Mouse (Mus musculus): ENCODE measurements around the gene Zfp184. TPM values are rescaled to one million over a fixed set of nuclear protein-coding genes. Genes with fewer than 3 reads are reported as not detected.

The Zfp184 gene
- total RNA-seq, 1 experiment from 2014 or later: 13.1 TPM

DNA sequence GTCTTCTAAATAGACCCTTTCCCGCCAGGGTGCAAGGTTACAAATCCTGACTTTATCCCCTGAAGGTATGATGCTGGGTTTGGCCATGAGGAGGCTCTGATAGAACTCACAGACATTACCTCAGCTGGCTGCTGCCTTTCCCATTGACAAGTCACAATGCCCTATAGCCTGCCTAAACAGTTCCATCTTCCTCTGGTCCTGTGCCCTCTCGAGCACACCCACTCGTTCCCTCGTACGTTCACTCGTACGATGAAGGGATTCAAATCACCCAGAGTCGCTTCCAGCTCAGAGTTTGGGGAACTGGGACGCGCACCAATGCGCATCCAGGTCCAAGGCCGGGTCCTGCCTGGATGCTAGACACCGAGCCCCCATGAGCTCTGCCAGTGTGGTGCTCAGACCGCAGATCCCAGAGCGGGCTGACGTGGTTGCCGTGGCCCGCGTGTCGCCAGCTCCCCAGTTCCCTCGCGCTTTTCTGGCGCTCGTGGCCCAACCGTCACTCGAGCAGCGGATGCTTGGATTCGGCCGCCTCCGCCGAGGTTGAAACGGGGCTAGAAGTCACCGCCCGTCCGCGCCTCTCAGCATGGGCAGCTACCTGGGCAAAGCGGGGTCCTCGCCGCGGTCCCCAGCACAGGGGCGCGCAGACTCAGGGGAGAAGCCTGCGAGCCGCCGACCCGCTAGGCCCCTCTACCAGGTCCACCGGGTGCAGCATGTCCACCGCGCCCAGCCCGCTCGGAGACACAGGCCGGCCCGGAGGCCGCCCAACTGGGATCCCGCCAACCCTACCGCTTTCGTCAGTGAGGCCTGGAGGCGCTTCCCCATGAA lies 36.3 kb downstream of the Zfp184 start, which contains the start of gene Pom121l2:
Pom121l2 (plus strand) TSS at position 214 of the 822 bp plus-strand sequence.
- peak; percentile 64 for ATAC-seq (replicated peaks; ENCODE audit: low read depth, poor library complexity, severe bottlenecking)

DNA sequence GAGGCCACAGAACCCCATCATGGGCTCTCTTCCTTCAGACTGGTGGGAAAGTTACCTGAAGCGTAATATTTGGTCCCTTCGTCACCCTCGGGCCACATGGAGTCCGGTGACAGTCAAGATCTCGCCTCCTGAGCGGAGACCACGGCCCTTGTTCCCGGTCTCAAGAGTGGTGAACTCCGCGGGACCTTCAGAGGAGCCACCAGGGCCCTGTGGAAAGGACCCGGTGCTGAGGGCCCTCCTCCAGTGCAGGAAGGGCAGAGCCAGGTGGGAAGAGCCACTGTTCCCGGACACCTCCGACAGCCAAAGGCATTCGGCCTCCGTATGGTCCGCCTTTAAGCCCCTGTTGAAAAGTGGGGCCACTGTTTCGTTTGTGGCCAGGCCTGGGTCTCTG lies 36.9 kb downstream of the Zfp184 start:
- no peak for ATAC-seq (replicated peaks; ENCODE audit: low read depth, poor library complexity, severe bottlenecking)

DNA sequence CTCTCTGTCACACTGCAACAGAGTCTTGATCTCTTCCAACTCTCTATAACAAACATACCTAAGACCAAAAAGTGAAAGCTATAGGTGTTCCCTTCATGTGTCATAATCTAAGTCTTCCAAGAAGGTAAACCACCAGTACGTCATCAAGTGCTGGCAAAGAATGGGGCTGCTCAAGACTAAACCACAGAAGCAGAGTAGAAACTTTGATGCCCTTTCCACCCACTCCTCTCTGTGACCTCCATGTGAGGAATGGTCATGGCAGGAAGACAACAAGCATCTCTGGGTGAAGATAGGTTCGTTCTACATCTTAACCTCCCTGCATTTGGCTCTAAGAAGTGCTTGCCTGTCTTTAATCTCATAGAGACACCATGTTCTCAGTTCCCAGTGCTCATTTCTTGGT lies 39.6 kb downstream of the Zfp184 start:
- ATAC-seq (replicated peaks; ENCODE audit: low read depth, poor library complexity, severe bottlenecking): no peak

DNA sequence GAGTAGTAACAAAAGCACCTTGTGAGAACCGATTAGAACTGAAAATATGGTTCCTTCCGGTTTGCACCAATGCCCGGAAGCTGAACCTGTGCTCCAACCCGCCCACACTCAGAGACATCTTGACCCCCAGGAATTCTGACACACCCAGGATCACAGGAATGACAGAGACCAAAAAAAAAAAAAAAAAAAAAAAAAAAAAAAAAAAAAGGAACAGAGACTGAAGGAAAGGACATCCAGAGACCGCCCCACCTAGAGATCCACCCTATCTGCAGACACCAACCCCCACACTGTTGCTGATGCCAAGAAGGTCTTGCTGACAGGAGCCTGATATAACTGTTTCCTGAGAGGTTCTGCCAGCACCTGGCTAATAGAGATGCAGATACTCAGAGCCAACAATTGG lies 47.7 kb downstream of the Zfp184 start:
- no peak for ATAC-seq (replicated peaks; ENCODE audit: low read depth, poor library complexity, severe bottlenecking)

DNA sequence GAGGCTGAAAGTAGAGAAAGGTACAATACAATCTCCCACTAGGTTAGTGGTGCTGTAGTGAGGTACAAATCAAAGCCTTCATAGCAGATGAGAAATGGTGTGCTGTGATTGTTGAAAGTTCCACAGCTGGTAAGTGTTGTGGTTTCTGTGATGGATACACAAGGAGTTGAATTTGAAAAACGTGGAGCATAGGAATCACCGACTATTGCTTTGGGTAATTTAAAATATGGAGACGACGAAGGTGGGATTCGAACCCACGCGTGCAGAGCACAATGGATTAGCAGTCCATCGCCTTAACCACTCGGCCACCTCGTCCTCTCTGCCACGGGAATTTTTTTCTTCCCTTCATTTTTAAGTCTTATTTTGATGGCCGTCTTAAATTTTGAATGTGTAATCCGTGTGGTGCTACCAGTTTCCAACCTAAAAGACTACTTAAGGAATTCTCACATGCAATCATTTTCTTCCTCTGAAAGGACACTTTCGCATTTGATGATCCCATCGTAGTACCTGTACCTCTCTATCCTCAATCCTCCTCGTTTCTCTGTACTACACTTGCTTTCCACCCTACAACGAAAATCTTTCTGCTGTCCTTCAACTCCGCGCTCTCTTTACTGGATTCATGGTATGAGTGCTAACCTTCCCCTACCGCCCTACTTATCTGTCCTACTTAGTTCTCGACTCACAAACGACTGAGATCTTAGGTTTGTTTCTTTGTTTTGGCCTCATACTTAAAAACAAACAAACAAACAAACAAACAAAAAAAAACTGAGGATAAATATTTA lies 49.3 kb downstream of the Zfp184 start:
- ATAC-seq (replicated peaks; ENCODE audit: low read depth, poor library complexity, severe bottlenecking): no peak

DNA sequence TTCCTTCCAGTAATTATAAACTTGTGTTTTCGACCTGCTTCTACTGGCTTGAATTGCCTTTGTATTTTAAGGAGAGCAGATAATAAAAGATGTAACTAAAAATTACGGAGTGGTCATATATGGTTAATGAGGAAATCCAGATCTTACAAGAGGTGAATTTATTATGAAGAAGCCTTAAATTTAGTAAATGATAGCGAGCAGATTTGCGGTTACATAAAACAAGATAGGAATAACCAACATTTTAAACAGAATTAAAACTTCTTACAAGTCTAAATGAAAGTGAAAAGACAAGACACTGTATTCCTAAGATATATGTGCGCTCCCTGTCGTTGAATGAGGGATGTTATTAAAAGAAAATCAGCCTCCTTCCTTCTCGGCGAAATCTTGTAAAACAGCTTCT lies 50.0 kb downstream of the Zfp184 start:
- ATAC-seq (replicated peaks; ENCODE audit: low read depth, poor library complexity, severe bottlenecking): no peak

DNA sequence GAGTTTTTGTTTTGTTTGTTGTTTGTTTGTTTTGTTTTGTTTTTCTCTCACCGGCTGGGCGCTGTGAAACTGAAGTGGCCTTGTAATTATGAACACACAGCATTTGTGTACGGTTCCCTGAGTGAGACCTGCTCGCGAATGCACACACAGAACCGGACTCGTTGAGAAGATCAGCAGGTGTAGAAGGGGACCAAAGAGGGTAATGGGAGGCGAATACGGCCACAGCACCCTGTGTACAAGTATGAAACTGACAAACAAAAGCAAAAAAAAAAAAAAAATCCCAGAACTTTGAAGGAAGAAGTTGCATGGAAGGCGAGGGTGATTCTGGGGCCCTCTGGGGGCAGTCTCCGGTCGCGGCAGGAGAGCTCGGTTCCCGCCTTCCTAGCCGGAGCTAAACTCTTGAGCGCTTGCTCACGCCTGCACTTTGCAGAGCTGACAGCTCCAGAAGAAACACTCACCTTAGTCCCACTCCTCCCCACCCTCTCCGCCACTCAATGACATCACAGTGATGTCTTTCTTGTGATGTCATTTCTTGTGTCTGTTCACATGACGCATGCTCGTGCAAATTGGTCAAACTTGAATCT lies 50.5 kb downstream of the Zfp184 start:
- peak; percentile 63 for ATAC-seq (replicated peaks; ENCODE audit: low read depth, poor library complexity, severe bottlenecking)

DNA sequence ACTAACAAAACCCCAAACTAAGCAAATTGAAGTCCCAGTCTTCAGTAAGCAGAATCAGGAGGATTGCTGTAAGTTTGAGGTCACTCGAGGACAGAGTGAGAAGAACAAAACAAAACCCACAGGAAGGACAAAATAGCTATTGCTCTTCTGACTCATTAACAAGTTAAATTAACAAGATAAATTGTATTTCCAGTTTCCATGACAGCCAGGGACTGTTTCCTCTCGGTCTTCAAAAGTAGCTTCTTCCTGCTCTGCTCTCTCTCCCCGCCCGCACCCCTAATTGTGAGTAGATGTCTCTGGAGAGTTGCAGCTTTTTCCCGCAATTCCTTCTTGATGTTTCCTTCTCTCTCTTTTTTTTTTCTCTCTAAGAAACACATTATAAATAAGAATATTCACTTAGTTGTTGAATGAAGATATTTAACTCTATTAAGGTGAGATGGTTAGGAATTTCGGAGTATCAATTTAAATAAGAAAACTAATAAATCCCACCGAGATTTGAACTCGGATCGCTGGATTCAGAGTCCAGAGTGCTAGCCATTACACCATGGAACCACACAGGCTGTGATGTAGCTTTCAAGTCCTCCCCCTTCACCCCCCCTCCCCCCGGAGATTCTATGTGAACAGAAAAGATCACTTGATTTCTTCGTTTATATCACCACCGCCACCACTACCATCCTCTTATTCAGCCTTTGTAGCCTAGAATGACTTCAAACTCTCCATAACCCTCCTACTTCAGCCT lies 51.4 kb downstream of the Zfp184 start:
- ATAC-seq (replicated peaks; ENCODE audit: low read depth, poor library complexity, severe bottlenecking): peak; percentile 27; the same call in 1 of the 2 replicates

DNA sequence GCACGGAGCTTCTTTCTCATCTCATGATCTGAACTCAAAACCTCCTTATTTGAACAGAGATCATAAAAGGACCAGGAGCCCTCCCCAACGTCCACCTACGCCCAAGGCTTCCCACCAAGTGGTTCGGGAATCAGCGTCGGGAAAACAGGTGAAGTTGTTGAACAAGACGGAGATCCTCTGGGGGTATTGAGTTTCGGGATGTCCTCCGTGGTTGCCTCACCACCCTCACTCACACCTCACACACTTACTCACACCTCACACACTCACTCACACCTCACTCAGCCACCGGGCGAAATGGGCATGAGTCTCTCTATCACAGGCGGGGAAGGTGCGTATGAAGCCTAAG lies 51.9 kb downstream of the Zfp184 start:
- no peak for ATAC-seq (replicated peaks; ENCODE audit: low read depth, poor library complexity, severe bottlenecking)

DNA sequence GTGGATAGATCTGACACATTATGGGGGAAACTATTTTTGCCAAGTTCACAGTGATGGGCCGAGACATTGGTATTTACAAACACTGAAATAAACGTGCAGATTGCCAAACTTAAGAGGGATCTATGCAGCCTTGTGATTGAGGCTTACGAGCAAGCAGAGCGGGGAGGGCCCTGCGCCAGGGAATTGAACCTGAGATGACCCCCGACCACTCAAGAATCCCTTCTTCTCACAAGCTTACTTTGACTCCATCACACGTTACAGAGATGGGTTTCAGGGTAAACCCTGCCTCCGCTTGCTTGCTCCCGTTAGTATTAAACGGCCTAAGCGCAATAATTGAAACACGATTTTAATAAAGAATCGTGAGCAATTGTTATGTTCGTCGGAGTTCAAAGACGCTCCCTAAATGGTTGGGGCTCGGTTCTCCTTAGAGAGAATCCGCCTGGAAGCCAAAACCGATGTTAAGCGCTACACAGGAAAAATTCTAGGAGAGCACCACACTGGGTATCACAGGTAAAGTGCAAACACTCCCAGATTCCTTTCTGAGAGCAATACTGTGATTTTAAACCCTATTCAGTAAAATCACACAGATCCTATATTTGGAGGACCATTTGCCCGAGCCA lies 52.4 kb downstream of the Zfp184 start:
- ATAC-seq (replicated peaks; ENCODE audit: low read depth, poor library complexity, severe bottlenecking): no peak

DNA sequence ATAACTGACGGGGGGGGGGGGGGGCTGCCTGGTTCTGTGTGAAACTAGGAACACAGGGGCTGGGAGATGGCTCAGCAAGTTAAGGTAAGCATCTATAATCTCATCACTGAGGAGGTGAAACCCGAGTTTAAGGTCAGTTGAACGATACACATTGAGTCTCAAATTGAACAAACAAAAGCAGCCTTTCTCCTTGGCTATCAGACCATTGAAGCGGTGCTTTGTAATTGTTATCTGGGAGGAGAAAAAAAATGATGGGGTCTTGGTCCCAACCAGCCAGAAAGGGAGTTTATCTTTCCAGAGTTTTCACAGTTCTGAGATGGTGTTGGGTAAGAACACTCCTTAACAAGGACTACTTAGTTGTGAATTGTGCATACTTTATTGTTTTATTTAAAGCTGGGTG lies 52.9 kb downstream of the Zfp184 start:
- ATAC-seq (replicated peaks; ENCODE audit: low read depth, poor library complexity, severe bottlenecking): no peak

DNA sequence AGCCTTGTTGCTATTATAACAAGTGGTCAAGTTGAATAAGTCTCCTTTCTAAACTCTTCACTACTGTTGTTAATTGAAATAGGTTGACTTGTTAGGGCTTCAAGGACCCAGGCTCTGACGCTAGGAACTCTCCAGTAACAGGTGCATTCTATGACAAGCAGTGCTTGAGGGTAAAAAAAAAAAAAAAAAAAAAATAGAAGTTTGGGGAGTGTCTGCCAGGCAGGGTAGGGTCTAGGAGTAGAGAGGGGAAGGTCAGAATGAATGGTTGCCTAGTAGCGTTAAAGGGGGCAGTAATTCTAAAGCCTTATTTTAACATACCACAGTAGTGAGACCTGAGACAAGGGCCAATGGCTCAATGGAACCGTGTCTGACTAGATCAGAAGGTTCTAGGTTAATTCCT lies 53.5 kb downstream of the Zfp184 start:
- ATAC-seq (replicated peaks; ENCODE audit: low read depth, poor library complexity, severe bottlenecking): no peak

DNA sequence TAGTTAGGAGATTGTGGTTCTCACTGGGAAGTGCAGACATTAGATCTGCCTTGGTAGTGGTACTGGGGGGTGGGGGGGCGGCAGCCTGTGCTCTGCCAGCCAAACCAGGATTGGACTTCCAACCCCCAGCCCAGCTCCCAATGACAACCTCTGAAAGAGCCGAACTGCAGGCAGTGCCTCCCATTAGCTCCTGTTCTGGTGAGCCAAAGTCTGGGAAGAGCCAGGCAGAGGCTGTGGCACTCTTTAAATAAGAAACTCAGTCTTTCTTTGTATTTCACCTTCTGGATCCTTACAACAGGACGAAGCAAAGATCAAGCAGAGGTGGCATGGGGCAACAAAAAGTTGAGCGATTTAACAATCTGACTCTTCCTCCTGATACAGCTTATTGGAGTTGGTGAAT lies 54.3 kb downstream of the Zfp184 start:
- ATAC-seq (replicated peaks; ENCODE audit: low read depth, poor library complexity, severe bottlenecking): no peak

DNA sequence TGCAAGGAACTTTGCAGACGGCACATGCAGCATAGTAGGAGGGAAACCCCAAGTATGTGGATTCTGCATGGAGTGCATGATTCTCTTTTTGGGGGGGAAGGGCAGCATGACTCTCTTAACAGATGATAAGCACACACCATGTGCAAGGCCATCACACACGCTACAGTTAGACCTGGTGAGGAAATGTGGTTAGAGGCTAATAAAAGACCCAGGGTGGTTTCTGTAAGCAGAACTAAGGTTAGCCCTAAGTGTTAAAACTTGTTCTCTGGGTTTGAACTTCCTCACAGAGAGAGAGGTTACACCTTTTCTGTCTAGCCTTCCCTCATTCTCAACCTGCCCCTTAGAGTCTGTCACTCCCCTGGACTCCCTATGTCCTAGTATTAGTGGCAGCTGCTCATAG lies 56.5 kb downstream of the Zfp184 start:
- peak; percentile 49 for ATAC-seq (replicated peaks; ENCODE audit: low read depth, poor library complexity, severe bottlenecking)

DNA sequence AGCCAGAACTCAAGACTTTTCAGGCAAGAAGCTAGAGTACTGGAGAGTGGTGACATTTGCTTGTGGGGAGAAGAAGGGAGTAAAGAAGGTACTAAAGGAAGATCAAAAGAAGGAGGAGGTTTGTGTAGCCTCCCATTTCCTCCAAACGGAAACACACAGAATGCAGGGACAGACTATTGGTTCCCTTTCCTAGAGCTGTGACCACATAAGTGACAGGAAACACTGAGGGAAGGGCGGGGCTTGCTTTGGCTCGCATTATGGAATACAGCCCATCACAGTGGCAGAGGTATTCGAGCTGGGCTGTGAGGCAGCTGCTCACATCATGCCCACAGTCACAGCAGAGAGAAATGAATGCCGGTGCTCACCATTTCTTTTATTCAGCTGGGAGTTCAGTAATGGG lies 56.9 kb downstream of the Zfp184 start:
- peak; percentile 71 for ATAC-seq (replicated peaks; ENCODE audit: low read depth, poor library complexity, severe bottlenecking)

DNA sequence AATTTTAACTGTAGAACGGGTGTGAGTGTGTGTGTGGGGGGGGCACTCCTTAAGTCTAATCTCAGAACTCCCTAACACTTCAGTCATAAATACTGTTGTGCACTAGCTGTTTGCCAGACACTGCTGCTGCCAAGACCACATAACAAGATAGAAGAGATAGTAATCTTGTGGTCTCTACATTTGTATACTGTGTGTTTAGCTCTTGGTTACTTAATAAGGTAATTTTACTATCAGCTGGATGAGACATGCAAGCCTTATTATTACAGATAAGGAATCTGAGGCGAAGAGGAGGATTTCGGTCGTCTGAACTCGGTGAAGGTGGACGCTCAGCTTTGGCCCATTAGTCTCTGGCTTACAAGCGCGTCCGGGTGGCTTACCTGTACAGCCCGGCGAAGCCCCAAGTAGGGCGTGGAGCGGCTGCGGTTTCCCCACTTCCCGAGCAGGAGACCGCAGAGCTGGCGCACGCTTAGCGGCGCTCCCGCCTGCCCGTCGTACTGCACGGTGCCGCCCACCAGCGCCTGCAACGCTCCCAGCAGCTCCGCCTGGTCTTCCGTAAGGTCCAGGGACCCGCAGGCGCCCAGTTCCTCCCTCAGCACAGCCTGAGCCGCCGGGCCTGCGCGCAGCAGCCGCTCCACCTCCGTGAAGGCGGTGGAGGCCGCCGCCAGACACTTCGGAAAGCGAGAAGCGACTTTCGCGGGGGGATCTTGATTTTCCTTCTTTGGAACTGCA lies 60.9 kb downstream of the Zfp184 start:
- ATAC-seq (replicated peaks; ENCODE audit: low read depth, poor library complexity, severe bottlenecking): peak; percentile 48

DNA sequence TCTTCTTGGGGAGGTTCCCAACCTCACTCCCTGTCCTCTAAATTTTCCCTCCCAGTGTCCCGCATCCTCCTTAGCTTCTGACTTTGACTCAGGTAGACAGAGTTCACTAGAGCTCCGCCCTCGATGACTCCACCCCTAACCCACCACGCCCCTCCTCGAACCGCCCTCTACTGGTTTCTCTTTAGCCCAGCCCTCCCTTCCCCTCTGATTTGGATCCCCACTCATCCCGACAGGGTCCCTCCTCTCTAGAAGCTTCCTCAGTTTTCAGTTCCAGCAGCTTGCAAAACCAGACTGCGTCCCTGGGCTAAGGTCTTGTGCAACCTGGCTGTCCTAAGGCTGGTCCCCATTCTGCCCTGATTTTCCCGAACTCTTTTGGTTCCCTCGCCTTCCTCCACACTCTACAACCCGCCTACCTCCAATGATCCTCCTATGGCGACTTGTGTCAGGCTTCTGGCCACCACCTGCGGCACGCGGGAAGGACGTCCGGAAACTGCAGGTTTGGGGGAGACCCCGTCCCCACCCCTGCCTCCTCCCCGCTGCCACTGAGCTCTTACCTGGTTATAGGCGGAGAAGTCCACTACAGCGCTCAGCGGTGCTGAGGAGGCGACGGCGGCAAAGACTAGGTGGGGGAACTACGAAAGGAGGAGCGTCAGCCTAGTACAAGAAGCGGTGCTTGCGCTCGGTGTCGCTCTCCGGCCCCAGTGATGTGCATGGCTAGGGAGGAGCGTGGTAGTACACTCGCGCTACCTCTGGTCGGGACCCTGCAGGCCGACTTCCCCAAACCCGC lies 61.6 kb downstream of the Zfp184 start:
- ATAC-seq (replicated peaks; ENCODE audit: low read depth, poor library complexity, severe bottlenecking): peak; percentile 30

DNA sequence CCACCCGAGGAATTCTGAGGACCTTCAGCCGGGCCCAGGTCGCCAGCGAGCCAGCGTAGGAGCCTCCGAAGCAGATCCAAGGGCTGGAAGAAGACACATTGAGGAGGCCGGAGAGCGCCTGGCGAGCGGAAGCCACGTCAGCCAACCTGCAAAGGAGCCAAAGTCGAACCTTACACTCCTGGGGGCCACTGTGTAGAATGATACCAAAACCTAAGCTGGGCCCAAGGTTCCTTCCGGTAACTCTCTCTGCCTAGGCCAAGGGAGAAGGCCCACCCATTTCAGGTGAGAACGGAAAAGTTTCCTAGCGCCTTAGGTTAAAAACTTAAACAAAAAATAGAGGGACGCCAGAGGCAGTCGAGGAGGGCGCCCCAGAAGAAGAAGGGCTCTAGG lies 62.2 kb downstream of the Zfp184 start:
- ATAC-seq (replicated peaks; ENCODE audit: low read depth, poor library complexity, severe bottlenecking): no peak

DNA sequence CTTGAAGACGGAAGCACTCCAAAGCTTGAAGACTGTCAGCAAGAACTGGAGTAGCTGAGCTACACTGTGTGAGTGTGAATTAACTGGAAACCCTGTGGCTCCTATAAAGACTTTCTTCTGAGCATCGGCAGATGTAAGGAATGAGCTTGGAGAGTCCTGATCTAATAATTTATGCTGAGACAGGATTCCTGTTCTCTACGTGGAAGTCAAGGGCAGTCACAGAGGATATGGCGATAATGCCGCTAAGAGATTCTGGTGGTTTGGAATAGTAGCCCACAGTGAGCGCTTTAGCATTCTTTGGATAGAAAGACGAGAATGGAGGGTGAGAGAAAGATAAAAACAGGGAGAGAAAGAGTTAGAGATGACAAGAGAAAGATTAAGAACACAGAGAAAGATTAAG lies 63.0 kb downstream of the Zfp184 start:
- ATAC-seq (replicated peaks; ENCODE audit: low read depth, poor library complexity, severe bottlenecking): no peak
